Mouse (Mus musculus): ENCODE results near the gene Ykt6. TPM values are rescaled to one million over a fixed set of nuclear protein-coding genes. Genes with fewer than 3 reads are reported as not detected.
A peak's percentile ranks its signal among the peaks of the same experiment; 100 is the strongest.
"Not testable (repeated sequence)": the region's sequence is repeated elsewhere in the genome, so short reads cannot be mapped to it uniquely, and the experiment has no call there.

Gene Ykt6
- polyA plus RNA-seq, 1 experiment from 2014 or later = 58.2 TPM

DNA sequence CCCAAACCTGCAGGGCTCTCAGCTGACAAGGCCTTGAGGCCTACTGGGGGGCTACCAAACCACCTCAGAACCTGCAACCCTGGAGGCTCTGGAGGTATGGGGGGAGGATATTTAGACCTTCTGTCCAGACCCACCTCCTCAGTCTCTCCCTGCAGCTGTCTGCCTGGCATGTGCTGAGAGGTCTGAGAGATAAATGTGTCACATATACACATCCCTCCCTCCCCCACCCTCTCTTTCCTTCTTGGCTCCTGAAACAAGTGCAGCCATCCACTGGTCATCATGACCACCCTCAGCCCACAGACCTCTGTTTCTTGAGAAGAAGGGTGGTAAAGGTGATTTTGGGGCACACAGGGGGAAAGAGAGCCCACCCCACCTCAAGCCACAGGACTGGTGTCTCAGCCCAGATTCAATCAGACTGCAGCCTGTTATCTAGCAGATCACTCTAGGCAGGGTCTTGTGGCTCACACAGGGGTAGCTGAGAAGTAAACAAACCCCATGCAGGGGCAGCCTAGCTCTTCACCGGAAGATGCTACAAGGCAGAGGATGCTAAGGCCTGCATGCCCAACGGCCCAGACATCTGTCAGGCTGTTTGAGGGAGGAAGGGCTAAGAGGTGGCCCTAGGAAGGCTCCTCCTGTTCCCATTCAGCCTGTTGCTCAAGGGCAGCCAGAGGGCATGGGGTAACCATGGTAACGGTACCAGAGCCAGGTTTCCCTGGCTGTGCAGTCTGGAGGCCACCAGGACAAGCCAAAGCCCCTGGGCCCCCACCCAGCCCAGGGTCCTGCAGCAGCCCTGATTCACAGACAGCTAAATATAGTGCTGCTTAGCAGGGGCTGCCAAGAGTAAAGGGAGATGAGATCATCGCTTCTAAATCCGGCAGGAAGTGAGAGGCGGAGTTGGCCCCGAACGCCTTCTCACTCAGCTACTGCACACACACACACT lies 44.6 kb downstream of the Ykt6 start:
- no peaks in the 10 kb centered on the region for H3K36me3 ChIP-seq
- H3K9ac ChIP-seq = no peak overlapping the region
- peaks cover 16% of the 10 kb centered on the region for H3K4me1 ChIP-seq
- no peaks in the 10 kb centered on the region for H3K9me3 ChIP-seq
- 9% methylated on average over 8 of the region's 8 CpGs for WGBS
- no peak overlapping the region for H3K4me3 ChIP-seq
- ATAC-seq (ENCODE audit: insufficient number of reproducible peaks, insufficient read depth, low FRiP score, low TSS enrichment) = peak; percentile 85
- H3K27me3 ChIP-seq = peaks cover 15% of the 10 kb centered on the region
- H3K27ac ChIP-seq = peak overlapping the region; percentile 18; the same call in 1 of the 2 replicates
- H3K4me2 ChIP-seq (replicated peaks) = no peak overlapping the region

DNA sequence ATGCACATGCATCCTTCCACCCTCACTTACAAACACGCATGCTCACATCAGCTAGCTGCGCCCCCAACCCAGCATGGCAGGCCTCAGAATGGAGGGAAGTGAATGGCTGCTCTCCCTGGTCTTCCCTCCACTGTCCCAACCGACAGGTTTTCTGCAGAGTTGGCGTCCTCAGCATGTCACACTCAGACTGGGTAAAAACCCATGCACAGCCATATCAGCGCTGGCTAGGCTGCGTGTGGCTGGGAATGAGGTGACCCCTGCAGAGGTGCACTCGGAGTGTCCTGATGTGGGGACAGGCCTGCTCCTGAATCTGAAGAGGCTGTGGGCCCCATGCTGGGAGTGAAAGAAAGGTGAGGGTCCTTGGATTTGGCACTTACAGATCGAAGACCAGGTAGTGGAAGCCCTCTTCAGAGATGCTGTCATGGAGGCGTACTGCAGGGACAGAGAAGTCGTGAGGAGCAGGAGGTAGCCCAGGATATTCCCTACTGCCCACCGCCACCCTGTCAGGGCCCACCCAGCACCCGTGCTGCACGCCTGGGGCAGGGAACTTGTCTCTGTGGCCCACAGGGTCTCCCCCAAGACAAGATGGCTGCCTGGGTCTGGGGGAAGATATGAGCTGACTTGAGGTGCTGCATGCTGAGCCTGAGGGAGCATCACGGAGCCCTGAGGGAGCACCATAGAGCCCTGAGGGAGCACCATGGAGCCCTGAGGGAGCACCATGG lies 45.6 kb downstream of the Ykt6 start:
- Histone ChIP-seq H3K4me2 (replicated peaks) (no peak overlapping the region), H3K4me1 (peaks cover 16% of the 10 kb centered on the region), H3K27ac (peak overlapping the region; percentile 18; the same call in 1 of the 2 replicates), H3K9ac (no peak overlapping the region), H3K4me3 (no peak overlapping the region), H3K9me3 (no peaks in the 10 kb centered on the region), H3K36me3 (no peaks in the 10 kb centered on the region), H3K27me3 (peaks cover 19% of the 10 kb centered on the region)
- ATAC-seq (ENCODE audit: insufficient number of reproducible peaks, insufficient read depth, low FRiP score, low TSS enrichment) = no peak
- WGBS = 77% methylated on average over 14 of the region's 14 CpGs

DNA sequence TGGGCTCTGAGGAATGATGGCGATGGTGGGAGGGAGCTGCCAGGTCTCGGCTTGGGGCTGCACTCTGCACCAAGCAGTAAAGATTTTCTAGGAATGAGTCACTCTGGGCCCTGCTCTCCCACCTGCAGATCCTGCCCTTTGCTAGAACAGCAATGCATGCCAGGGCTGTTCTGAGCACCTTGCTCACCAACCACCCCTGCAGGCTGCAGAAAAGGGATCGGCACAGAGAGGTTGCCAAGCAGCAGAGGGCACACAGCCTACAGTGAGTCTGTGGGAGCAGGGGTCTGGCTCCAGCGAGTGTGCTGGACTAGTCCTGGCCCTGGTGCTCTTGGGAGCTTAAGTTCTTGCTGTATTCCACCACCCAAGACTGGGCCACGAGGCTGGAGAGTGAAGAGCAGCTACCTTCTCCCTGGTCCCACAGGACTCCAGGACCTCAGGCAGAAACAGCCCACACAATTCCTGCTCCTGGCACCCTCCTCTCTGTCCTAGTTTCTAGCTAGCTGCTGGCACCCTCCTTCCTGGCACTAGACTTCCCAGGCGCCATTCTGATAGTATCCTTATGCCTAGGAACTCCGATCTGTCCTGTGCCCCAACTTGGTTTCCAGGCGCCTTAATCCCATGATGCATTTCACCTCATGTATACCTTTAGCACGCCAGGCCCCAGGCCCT lies 46.6 kb downstream of the Ykt6 start:
- H3K4me3 ChIP-seq = no peak overlapping the region

DNA sequence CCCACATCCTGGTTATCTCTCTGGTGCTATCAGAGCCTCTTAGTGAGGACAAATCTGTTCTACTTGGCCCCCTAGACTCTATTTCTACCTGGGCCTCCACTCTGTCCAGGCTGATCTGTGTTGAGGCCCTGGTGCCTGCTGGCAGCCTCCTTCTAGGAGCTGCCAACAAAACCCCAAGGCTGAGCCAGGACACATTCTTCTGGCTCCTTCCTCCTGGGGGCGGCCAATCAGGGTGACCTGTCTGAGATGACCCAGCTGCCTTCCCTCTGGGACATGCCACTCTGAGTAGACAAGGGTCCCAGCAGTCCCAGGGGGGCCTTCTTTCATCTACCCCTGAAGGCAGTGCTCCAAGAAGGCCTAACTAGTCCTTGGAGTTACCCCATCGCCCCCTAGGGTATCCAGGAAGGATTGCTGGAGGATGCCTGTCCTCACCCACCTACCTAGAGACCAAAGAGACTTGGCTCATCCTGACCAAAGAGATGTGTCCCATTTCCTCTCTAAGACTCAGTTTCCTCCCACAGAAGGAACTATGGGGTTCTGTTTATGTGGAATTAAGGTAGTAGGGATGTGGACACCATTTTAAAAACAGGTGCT lies 47.6 kb downstream of the Ykt6 start:
- H3K27me3 ChIP-seq = peaks cover 19% of the 10 kb centered on the region
- WGBS = 55% methylated on average over 2 of the region's 2 CpGs
- H3K9ac ChIP-seq = no peak overlapping the region
- H3K4me1 ChIP-seq = peaks cover 16% of the 10 kb centered on the region
- no peak for ATAC-seq (ENCODE audit: insufficient number of reproducible peaks, insufficient read depth, low FRiP score, low TSS enrichment)
- no peak overlapping the region for H3K27ac ChIP-seq
- H3K4me2 ChIP-seq (replicated peaks) = no peak overlapping the region
- H3K36me3 ChIP-seq = no peaks in the 10 kb centered on the region
- H3K4me3 ChIP-seq = no peak overlapping the region
- H3K9me3 ChIP-seq = no peaks in the 10 kb centered on the region

More for the DNA sequence above, 46.6 kb downstream of the Ykt6 start:
- no peak overlapping the region for H3K9ac ChIP-seq
- H3K9me3 ChIP-seq = no peaks in the 10 kb centered on the region
- H3K4me1 ChIP-seq = peaks cover 16% of the 10 kb centered on the region
- H3K4me2 ChIP-seq (replicated peaks) = no peak overlapping the region
- WGBS = 81% methylated on average over 9 of the region's 9 CpGs
- peaks cover 19% of the 10 kb centered on the region for H3K27me3 ChIP-seq
- no peak overlapping the region for H3K27ac ChIP-seq
- no peak for ATAC-seq (ENCODE audit: insufficient number of reproducible peaks, insufficient read depth, low FRiP score, low TSS enrichment)
- H3K36me3 ChIP-seq = no peaks in the 10 kb centered on the region

DNA sequence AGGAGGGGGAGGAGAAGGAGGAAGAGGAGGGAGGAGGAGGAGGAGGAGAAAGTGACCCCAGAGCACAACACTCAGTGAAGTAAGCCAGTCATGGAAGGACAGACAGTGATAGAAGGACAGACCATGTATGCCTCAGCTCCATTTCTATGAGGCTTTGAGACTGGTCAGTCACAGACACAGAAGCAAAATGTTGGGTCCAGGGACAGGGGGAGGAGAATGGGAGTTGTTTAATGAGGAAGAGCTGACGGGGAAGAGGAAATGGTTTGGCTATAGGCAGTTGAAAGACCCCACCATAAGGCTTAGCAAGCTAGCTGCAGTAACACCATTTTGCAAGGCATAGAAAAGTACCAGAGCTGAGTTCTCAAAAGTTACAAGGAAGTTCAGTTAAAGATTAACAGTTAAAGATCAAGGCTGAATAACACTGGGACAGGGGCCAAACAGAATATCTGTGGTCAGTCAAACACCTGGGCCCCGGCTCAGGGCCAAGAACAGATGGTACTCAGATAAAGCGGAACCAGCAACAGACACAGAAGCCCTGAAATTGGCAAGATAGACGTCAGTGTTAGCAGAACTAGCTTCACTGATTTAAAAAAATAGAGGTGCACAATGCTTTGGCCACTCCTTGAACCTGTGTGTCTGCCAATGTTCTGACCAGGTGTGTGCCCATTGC lies 50.0 kb downstream of the Ykt6 start:
- H3K9ac ChIP-seq; H3K9me3 ChIP-seq; H3K4me3 ChIP-seq; H3K36me3 ChIP-seq; H3K4me2 ChIP-seq (replicated peaks); ATAC-seq (ENCODE audit: insufficient number of reproducible peaks, insufficient read depth, low FRiP score, low TSS enrichment); H3K27ac ChIP-seq; H3K4me1 ChIP-seq: not testable (repeated sequence)
- peaks cover 22% of the 10 kb centered on the region for H3K27me3 ChIP-seq
- 33% methylated on average over 1 of the region's 4 CpGs for WGBS

DNA sequence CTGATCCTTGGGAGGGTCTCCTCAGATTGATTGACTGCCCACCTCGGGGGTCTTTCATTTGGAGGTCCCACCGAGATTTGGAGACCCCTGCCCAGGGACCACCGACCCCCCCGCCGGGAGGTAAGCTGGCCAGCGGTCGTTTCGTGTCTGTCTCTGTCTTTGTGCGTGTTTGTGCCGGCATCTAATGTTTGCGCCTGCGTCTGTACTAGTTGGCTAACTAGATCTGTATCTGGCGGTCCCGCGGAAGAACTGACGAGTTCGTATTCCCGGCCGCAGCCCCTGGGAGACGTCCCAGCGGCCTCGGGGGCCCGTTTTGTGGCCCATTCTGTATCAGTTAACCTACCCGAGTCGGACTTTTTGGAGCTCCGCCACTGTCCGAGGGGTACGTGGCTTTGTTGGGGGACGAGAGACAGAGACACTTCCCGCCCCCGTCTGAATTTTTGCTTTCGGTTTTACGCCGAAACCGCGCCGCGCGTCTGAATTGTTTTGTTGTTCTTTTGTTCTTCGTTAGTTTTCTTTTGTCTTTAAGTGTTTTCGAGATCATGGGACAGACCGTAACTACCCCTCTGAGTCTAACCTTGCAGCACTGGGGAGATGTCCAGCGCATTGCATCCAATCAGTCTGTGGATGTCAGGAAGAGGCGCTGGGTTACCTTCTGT lies 51.0 kb downstream of the Ykt6 start:
- ATAC-seq (ENCODE audit: insufficient number of reproducible peaks, insufficient read depth, low FRiP score, low TSS enrichment) = not testable (repeated sequence)
- peaks cover 22% of the 10 kb centered on the region for H3K27me3 ChIP-seq
- WGBS = 2% methylated on average over 40 of the region's 44 CpGs

DNA sequence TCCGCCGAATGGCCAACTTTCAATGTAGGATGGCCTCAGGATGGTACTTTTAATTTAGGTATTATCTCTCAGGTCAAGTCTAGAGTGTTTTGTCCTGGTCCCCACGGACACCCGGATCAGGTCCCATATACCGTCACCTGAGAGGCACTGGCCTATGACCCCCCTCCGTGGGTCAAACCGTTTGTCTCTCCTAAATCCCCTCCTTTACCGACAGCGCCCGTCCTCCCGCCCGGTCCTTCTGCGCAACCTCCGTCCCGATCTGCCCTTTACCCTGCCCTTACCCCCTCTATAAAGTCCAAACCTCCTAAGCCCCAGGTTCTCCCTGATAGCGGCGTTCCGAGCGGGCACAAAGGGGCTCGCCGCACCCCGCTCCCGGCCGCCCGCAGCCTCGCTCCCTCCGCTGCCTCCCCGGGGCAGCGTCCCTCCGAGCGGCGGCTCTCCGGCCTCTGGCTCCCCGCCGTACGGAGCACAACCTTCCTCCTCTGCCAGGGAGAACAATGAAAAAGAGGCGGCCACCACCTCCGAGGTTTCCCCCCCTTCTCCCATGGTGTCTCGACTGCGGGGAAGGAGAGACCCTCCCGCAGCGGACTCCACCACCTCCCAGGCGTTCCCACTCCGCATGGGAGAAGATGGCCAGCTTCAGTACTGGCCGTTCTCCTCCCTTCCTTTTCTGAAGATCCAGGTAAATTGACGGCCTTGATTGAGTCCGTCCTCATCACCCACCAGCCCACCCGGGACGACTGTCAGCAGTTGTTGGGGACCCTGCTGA lies 51.7 kb downstream of the Ykt6 start:
- not testable (repeated sequence) for H3K4me1 ChIP-seq; ATAC-seq (ENCODE audit: insufficient number of reproducible peaks, insufficient read depth, low FRiP score, low TSS enrichment)
- H3K27me3 ChIP-seq = peaks cover 22% of the 10 kb centered on the region

More for the DNA sequence above, 51.0 kb downstream of the Ykt6 start:
- not testable (repeated sequence) for H3K9ac ChIP-seq, H3K27ac ChIP-seq, H3K9me3 ChIP-seq, H3K36me3 ChIP-seq, H3K4me1 ChIP-seq
- Histone ChIP-seq H3K4me2 (replicated peaks) (peak overlapping the region; percentile 51), H3K4me3 (peak overlapping the region; percentile 35)

DNA sequence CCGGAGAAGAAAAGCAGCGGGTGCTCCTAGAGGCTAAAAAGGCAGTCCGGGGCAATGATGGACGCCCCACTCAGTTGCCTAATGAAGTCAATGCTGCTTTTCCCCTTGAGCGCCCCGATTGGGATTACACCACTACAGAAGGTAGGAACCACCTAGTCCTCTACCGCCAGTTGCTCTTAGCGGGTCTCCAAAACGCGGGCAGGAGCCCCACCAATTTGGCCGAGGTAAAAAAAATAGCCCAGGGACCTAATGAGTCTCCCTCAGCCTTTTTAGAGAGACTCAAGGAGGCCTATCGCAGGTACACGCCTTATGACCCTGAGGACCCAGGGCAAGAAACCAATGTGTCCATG lies 52.3 kb downstream of the Ykt6 start:
- peaks cover 22% of the 10 kb centered on the region for H3K27me3 ChIP-seq

More for the DNA sequence above, 51.7 kb downstream of the Ykt6 start:
- not testable (repeated sequence) for H3K27ac ChIP-seq, H3K36me3 ChIP-seq, H3K9me3 ChIP-seq, H3K9ac ChIP-seq
- H3K4me2 ChIP-seq (replicated peaks) = peak overlapping the region; percentile 51
- WGBS = 6% methylated on average over 23 of the region's 49 CpGs
- peak overlapping the region; percentile 35 for H3K4me3 ChIP-seq

DNA sequence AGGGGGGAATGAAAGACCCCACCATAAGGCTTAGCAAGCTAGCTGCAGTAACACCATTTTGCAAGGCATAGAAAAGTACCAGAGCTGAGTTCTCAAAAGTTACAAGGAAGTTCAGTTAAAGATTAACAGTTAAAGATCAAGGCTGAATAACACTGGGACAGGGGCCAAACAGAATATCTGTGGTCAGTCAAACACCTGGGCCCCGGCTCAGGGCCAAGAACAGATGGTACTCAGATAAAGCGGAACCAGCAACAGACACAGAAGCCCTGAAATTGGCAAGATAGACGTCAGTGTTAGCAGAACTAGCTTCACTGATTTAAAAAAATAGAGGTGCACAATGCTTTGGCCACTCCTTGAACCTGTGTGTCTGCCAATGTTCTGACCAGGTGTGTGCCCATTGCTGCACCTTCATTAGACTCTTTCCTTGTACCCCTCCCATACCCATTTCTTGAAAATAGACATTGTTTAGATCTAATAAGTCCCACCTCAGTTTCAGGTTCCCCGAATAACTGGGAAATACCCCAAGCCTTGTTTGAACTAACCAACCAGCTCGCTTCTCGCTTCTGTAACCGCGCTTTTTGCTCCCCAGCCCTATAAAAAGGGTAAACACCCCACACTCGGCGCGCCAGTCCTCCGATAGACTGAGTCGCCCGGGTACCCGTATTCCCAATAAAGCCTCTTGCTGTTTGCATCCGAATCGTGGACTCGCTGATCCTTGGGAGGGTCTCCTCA lies 55.4 kb downstream of the Ykt6 start:
- not testable (repeated sequence) for H3K27me3 ChIP-seq; H3K9ac ChIP-seq; H3K36me3 ChIP-seq; ATAC-seq (ENCODE audit: insufficient number of reproducible peaks, insufficient read depth, low FRiP score, low TSS enrichment); H3K4me1 ChIP-seq; H3K4me2 ChIP-seq (replicated peaks); H3K4me3 ChIP-seq; H3K9me3 ChIP-seq; H3K27ac ChIP-seq
- 96% methylated on average over 3 of the region's 18 CpGs for WGBS

More for the DNA sequence above, 52.3 kb downstream of the Ykt6 start:
- H3K9ac ChIP-seq; H3K9me3 ChIP-seq; H3K4me1 ChIP-seq; H3K4me3 ChIP-seq; H3K36me3 ChIP-seq; ATAC-seq (ENCODE audit: insufficient number of reproducible peaks, insufficient read depth, low FRiP score, low TSS enrichment); H3K27ac ChIP-seq: not testable (repeated sequence)
- H3K4me2 ChIP-seq (replicated peaks) = 0 out of 2 replicates have a peak overlapping the region, but pooled peaks have one; percentile 51
- 25% methylated on average over 10 of the region's 13 CpGs for WGBS

DNA sequence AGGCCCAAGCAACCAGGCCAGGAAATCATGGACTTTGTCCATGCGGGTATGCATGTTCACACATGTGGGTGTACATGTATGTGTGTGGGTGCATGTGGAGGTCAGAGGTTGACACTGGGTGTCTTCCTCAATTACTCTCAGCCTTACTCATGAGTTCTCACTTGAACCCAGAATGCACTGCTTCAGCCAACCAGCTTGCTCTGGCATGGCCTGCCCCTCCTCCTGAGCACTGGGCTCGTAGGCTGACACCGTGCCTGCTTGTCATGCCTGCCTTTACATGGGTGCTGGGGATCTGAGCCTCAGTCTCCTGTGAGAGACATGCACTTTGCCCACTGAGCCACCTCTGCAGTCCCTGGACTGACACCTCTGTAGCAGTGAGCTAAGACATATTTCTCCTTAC lies 56.4 kb downstream of the Ykt6 start:
- ATAC-seq (ENCODE audit: insufficient number of reproducible peaks, insufficient read depth, low FRiP score, low TSS enrichment) = no peak

More for the DNA sequence above, 56.4 kb downstream of the Ykt6 start:
- Histone ChIP-seq H3K9ac (no peak overlapping the region), H3K9me3 (no peaks in the 10 kb centered on the region), H3K27ac (no peak overlapping the region), H3K27me3 (peaks cover 6% of the 10 kb centered on the region), H3K4me3 (no peak overlapping the region), H3K36me3 (no peaks in the 10 kb centered on the region), H3K4me2 (replicated peaks) (no peak overlapping the region), H3K4me1 (no peaks in the 10 kb centered on the region)
- 94% methylated on average over 3 of the region's 3 CpGs for WGBS
